Mouse (Mus musculus): ENCODE data around the gene AC134908.4.
"Not testable (repeated sequence)": the region's sequence is repeated elsewhere in the genome, so short reads cannot be mapped to it uniquely, and the experiment has no call there.

Gene AC134908.4

GRCm38 (mm10) chr17:25808028-25808427 is 12.6 kb upstream of the AC134908.4 start:
- no peak for DNase-seq (ENCODE audit: low spot score)

- not testable (repeated sequence) for DNase-seq (ENCODE audit: low spot score)
Observed at GRCm38 (mm10) chr17:25807452-25807851, 12.0 kb upstream of the AC134908.4 start.

- DNase-seq (ENCODE audit: low spot score) = no peak
Observed at GRCm38 (mm10) chr17:25806507-25806906, 11.0 kb upstream of the AC134908.4 start.

- no peak for DNase-seq (ENCODE audit: low spot score)
Observed at GRCm38 (mm10) chr17:25802825-25803517, 7.5 kb upstream of the AC134908.4 start.

- DNase-seq (ENCODE audit: low spot score) = no peak
Observed at GRCm38 (mm10) chr17:25801029-25801428, 5.6 kb upstream of the AC134908.4 start.

- DNase-seq (ENCODE audit: low spot score) = peak; percentile 89
Observed at GRCm38 (mm10) chr17:25796951-25797369, 1.5 kb upstream of the AC134908.4 start, which contains the start of gene Metrn. Gene Metrn, minus strand, starts transcription at chr17:25797136.

GRCm38 (mm10) chr17:25796211-25796771 is 832 bp upstream of the AC134908.4 start:
- DNase-seq (ENCODE audit: low spot score) = no peak

- DNase-seq (ENCODE audit: low spot score) = no peak
Observed at GRCm38 (mm10) chr17:25794998-25795397, 461 bp downstream of the AC134908.4 start.

GRCm38 (mm10) chr17:25794197-25794596 is 1.3 kb downstream of the AC134908.4 start:
- no peak for DNase-seq (ENCODE audit: low spot score)

GRCm38 (mm10) chr17:25792615-25793014 is 2.8 kb downstream of the AC134908.4 start, which contains the start of gene Fam173a:
Gene Fam173a, minus strand, starts transcription at chr17:25792901.
- DNase-seq (ENCODE audit: low spot score) = peak; percentile 63

- peak; percentile 82 for DNase-seq (ENCODE audit: low spot score)
Observed at GRCm38 (mm10) chr17:25791843-25792527, 3.5 kb downstream of the AC134908.4 start.

- DNase-seq (ENCODE audit: low spot score) = no peak
Observed at GRCm38 (mm10) chr17:25791320-25791842, 4.1 kb downstream of the AC134908.4 start.

GRCm38 (mm10) chr17:25786781-25787504 is 8.5 kb downstream of the AC134908.4 start:
- no peak for DNase-seq (ENCODE audit: low spot score)

- DNase-seq (ENCODE audit: low spot score) = no peak
Observed at GRCm38 (mm10) chr17:25786280-25786679, 9.2 kb downstream of the AC134908.4 start, which contains the start of gene Ccdc78. Gene Ccdc78, plus strand, starts transcription at chr17:25786580.

- DNase-seq (ENCODE audit: low spot score) = peak; percentile 89
Observed at GRCm38 (mm10) chr17:25785281-25785745, 10.1 kb downstream of the AC134908.4 start, which contains the start of gene Haghl. Gene Haghl, minus strand, starts transcription at chr17:25785673.

GRCm38 (mm10) chr17:25783861-25784574 is 11.4 kb downstream of the AC134908.4 start:
- DNase-seq (ENCODE audit: low spot score) = no peak

GRCm38 (mm10) chr17:25783086-25783485 is 12.4 kb downstream of the AC134908.4 start:
- DNase-seq (ENCODE audit: low spot score) = no peak

GRCm38 (mm10) chr17:25781339-25781738 is 14.1 kb downstream of the AC134908.4 start:
- no peak for DNase-seq (ENCODE audit: low spot score)

GRCm38 (mm10) chr17:25777948-25778347 is 17.5 kb downstream of the AC134908.4 start:
- no peak for DNase-seq (ENCODE audit: low spot score)

- no peak for DNase-seq (ENCODE audit: low spot score)
Observed at GRCm38 (mm10) chr17:25775318-25776062, 20.0 kb downstream of the AC134908.4 start.
